Mouse (Mus musculus) spleen, postnatal 10 days (tissue): ENCODE data around the gene Gadd45a.

Experiments
- DNase-seq, 2 experiments: peaks; one replicate each; pipeline ENCODE4 v3.0.0; 2021 to 2022; ENCODE audit warnings: low spot score in 2 of 2

The Gadd45a gene

DNA sequence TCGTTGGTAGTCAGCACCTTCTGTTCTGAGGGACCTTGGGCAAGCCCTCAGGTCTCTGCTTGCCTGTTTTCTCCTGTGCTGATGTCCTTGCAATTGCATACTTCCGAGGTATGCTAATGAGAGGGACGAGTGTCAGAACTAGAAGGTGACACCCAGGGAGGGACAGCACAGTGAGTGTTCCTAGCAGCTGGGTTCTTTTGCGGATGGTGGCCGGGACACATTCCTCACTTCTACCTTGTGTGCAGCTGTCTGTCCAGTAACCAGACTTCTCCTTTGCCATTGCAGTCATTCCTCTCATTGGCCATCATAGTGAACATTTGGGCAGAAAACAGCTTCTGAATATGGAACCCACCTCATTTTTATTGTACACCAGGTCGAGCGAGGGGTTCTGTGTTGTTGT lies 51.8 kb downstream of the Gadd45a start:
- no peak for DNase-seq
